In the genomic region with DNA sequence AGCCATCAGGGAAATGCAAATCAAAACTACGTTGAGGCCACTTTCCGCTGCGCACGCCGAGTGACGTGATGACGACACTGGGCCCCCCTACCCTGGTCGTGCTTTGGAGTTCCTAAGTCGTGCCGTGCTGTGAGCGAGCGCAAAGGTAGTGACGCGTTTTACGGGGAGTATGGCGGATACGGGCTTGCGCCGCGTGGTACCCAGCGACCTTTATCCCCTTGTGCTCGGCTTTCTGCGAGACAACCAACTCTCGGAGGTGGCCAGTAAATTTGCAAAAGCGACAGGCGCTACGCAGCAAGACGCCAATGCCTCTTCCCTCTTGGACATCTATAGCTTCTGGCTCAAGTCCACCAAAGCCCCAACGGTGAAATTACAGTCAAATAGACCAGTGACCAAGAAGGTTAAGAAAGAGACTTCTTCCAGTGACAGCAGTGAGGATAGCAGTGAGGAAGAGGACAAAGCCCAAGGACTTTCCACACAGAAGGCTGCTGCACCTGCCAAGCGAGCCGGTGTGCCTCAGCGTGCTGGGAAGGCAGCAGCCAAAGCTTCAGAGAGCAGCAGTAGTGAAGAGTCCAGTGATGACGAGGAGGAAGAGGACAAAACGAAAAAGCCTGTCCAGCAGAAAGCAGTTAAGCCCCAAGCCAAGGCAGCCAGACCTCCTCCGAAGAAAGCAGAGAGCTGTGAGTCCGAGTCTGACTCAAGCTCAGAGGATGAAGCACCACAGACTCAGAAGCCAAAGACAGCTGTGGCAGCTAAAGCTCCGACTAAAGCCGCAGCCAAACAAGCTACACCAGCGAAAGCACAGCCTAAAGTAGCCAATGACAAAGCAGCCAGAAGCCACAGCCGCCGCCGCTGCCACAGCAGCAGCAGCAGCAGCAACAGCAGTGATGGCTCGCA, we compare ENCODE assay signal across 8 mouse cellular contexts.
DNase-seq lines count a peak whose midpoint lies in the region; ATAC-seq and TF ChIP-seq lines count a peak whose summit lies in the region.

No protein-coding gene starts in this region.

- peak overlapping the region; percentile 66 for H3K4me3 ChIP-seq in gastrocnemius, adult 2 months
- peak overlapping the region; percentile 44 for H3K4me3 ChIP-seq in forebrain, embryonic 15.5 days
- peak overlapping the region; percentile 39 for H3K4me3 ChIP-seq in hindbrain, embryonic 12.5 days
- peak overlapping the region; percentile 39 for H3K4me3 ChIP-seq in midbrain, embryonic 11.5 days (ENCODE audit: low read depth, low read length)
- H3K4me3 ChIP-seq in stomach, embryonic 14.5 days (ENCODE audit: low read depth, low read length): peak overlapping the region; percentile 27

- TF ChIP-seq CTCF in gastrocnemius, adult 2 months (IDR thresholded peaks at IDR 0.05): no peak

- DNase-seq in gastrocnemius, adult 2 months: peak; percentile 28
- DNase-seq in gastrocnemius, postnatal 36 days: no peak
- DNase-seq in cerebellum, adult 11 months: peak; percentile 29
- DNase-seq in left cerebral cortex, postnatal 14 days (ENCODE audit: low spot score in 2 of 2): peak; percentile 60 to 65
- peak; percentile 94 for DNase-seq in midbrain, embryonic 11.5 days (ENCODE audit: low spot score, missing footprints)

- intact Hi-C loops in gastrocnemius, adult 2 months (cut with DNase I): no loop called here
- intact Hi-C loops in gastrocnemius, postnatal 36 days (cut with DNase I): no loop called here
- intact Hi-C loops in left cerebral cortex, postnatal 14 days (cut with DNase I): no loop called here

- H3K27ac ChIP-seq in gastrocnemius, adult 2 months: peak overlapping the region; percentile 8; the same call in 1 of the 2 replicates
- peak overlapping the region; percentile 85 for H3K27ac ChIP-seq in forebrain, embryonic 15.5 days (replicated peaks)
- peak overlapping the region; percentile 75 for H3K27ac ChIP-seq in hindbrain, embryonic 12.5 days
- peak overlapping the region; percentile 35; the same call in 1 of the 2 replicates for H3K27ac ChIP-seq in midbrain, embryonic 11.5 days (ENCODE audit: low read depth, low read length)
- H3K27ac ChIP-seq in stomach, embryonic 14.5 days (ENCODE audit: low read length): no peak overlapping the region

- H3K36me3 ChIP-seq in forebrain, embryonic 15.5 days: no peaks in the 10 kb centered on the region
- H3K36me3 ChIP-seq in hindbrain, embryonic 12.5 days: no peaks in the 10 kb centered on the region
- H3K36me3 ChIP-seq in midbrain, embryonic 11.5 days (ENCODE audit: control insufficient read depth, insufficient read depth, low read length): no peaks in the 10 kb centered on the region
- no peaks in the 10 kb centered on the region for H3K36me3 ChIP-seq in stomach, embryonic 14.5 days (ENCODE audit: control insufficient read depth, insufficient read depth, low read length)

- H3K27me3 ChIP-seq in forebrain, embryonic 15.5 days: no peaks in the 10 kb centered on the region
- H3K27me3 ChIP-seq in hindbrain, embryonic 12.5 days: no peaks in the 10 kb centered on the region
- H3K27me3 ChIP-seq in midbrain, embryonic 11.5 days (ENCODE audit: control insufficient read depth, insufficient read depth, low read length): no peaks in the 10 kb centered on the region
- no peaks in the 10 kb centered on the region for H3K27me3 ChIP-seq in stomach, embryonic 14.5 days (ENCODE audit: control insufficient read depth, insufficient read depth, low read length)

- peak overlapping the region; percentile 52 for H3K9ac ChIP-seq in forebrain, embryonic 15.5 days (replicated peaks)
- peak overlapping the region; percentile 56 for H3K9ac ChIP-seq in hindbrain, embryonic 12.5 days
- H3K9ac ChIP-seq in midbrain, embryonic 11.5 days (ENCODE audit: low read length): peak overlapping the region; percentile 51
- H3K9ac ChIP-seq in stomach, embryonic 14.5 days (replicated peaks; ENCODE audit: low read depth, low read length): no peak overlapping the region

- WGBS in forebrain, embryonic 15.5 days: 24% methylated on average over 43 of the region's 43 CpGs
- WGBS in hindbrain, embryonic 12.5 days: 25% methylated on average over 43 of the region's 43 CpGs
- WGBS in midbrain, embryonic 11.5 days: 17% methylated on average over 43 of the region's 43 CpGs
- 26% methylated on average over 43 of the region's 43 CpGs for WGBS in stomach, embryonic 14.5 days

- ATAC-seq in forebrain, embryonic 15.5 days (replicated peaks): peak; percentile 98
- peak; percentile 95 for ATAC-seq in hindbrain, embryonic 12.5 days (ENCODE audit: low FRiP score)
- ATAC-seq in midbrain, embryonic 11.5 days (ENCODE audit: low FRiP score): peak; percentile 96
- ATAC-seq in stomach, embryonic 14.5 days (ENCODE audit: insufficient number of reproducible peaks, insufficient read depth, low FRiP score, low read depth): peak; percentile 77; the same call in 1 of the 2 replicates

- H3K4me1 ChIP-seq in forebrain, embryonic 15.5 days: no peaks in the 10 kb centered on the region
- no peaks in the 10 kb centered on the region for H3K4me1 ChIP-seq in hindbrain, embryonic 12.5 days
- H3K4me1 ChIP-seq in midbrain, embryonic 11.5 days (ENCODE audit: control insufficient read depth, insufficient read depth, low read length): no peaks in the 10 kb centered on the region
- H3K4me1 ChIP-seq in stomach, embryonic 14.5 days (ENCODE audit: control insufficient read depth, insufficient read depth, low read length): no peaks in the 10 kb centered on the region

- peak overlapping the region; percentile 62 for H3K4me2 ChIP-seq in forebrain, embryonic 15.5 days (replicated peaks)
- H3K4me2 ChIP-seq in hindbrain, embryonic 12.5 days (replicated peaks): peak overlapping the region; percentile 59
- H3K4me2 ChIP-seq in midbrain, embryonic 11.5 days: peak overlapping the region; percentile 54
- H3K4me2 ChIP-seq in stomach, embryonic 14.5 days (replicated peaks; ENCODE audit: low read depth, low read length): peak overlapping the region; percentile 54

- H3K9me3 ChIP-seq in forebrain, embryonic 15.5 days: no peaks in the 10 kb centered on the region
- no peaks in the 10 kb centered on the region for H3K9me3 ChIP-seq in hindbrain, embryonic 12.5 days (replicated peaks)
- no peaks in the 10 kb centered on the region for H3K9me3 ChIP-seq in midbrain, embryonic 11.5 days (ENCODE audit: control insufficient read depth, low read length)
- H3K9me3 ChIP-seq in stomach, embryonic 14.5 days (ENCODE audit: control insufficient read depth, low read depth, low read length): no peaks in the 10 kb centered on the region

Comparison
In these comparisons a context has a peak if more than half of its experiments do, and no peak if none do; other contexts are left out.
1. DNase-seq: peak in gastrocnemius, adult 2 months (single experiment), cerebellum, adult 11 months (single experiment), left cerebral cortex, postnatal 14 days (2 of 2) and midbrain, embryonic 11.5 days (single experiment); none in gastrocnemius, postnatal 36 days (0 of 2).
2. Peak in every context shown above with its lines, with median percentiles within 50 percentile points of each other: H3K4me3 ChIP-seq, ATAC-seq and H3K4me2 ChIP-seq.